Mouse (Mus musculus) bone marrow, adult 2 months (tissue): ENCODE results near the gene Hscb.

Source experiments
- CTCF ChIP-seq: fragments of 200-500 bp; IDR thresholded peaks from 2 replicates; pipeline ENCODE4 v1.5.1; 2011; ENCODE audit warnings: low read length, control low read depth; ENCODE audit not compliant: control insufficient read depth, insufficient read depth
- POLR2A ChIP-seq: fragments of 200-500 bp; IDR thresholded peaks from 2 replicates; pipeline ENCODE4 v1.6.1; 2011; ENCODE audit warnings: low read depth, mild to moderate bottlenecking, control low read depth, low read length, borderline replicate concordance; ENCODE audit not compliant: control insufficient read depth

GRCm38 (mm10) chr5:110786081-110786835, 53.3 kb downstream of the Hscb start:
- TF ChIP-seq CTCF (peak; percentile 26; the same call in 1 of the 2 replicates), POLR2A (no peak)
